Mouse (Mus musculus) embryonic fibroblast, embryonic 13.5 days (primary cell): ENCODE results near the gene Gm11939.

ENCODE experiments used
- CTCF ChIP-seq: IDR thresholded peaks from 2 replicates; pipeline ENCODE4 v1.5.1; 2011; ENCODE audit warnings: mild to moderate bottlenecking, control low read depth, low read length, moderate library complexity, borderline replicate concordance; ENCODE audit not compliant: insufficient read depth
- POLR2A ChIP-seq: IDR thresholded peaks from 2 replicates; pipeline ENCODE4 v1.6.1; 2011; ENCODE audit warnings: low read depth, mild to moderate bottlenecking, control low read depth, low read length, moderate library complexity

- TF ChIP-seq CTCF (no peak), POLR2A (no peak)
Observed at GRCm38 (mm10) chr11:99580636-99581035, 21.4 kb upstream of the Gm11939 start, which contains the start of gene Krtap1-5.
